Mouse (Mus musculus): ENCODE data around the gene Smo. TPM values are rescaled to one million over a fixed set of nuclear protein-coding genes. Genes with fewer than 3 reads are reported as not detected.

Smo gene
- polyA plus RNA-seq, 1 experiment from 2014 or later = 49.8 TPM

GRCm38 (mm10) chr6:29697548-29697947 is 37.8 kb upstream of the Smo start:
- H3K9ac ChIP-seq (replicated peaks; ENCODE audit: low read depth, low read length) = no peak overlapping the region
- H3K4me3 ChIP-seq (ENCODE audit: low read depth, low read length) = no peak overlapping the region
- 0 out of 2 replicates have a peak, but pooled peaks cover 5% of the 10 kb centered on the region for H3K4me1 ChIP-seq (ENCODE audit: control insufficient read depth, insufficient read depth, low read length)
- ATAC-seq (ENCODE audit: insufficient number of reproducible peaks, insufficient read depth, low FRiP score, low read depth) = peak; percentile 56; the same call in 1 of the 2 replicates
- H3K9me3 ChIP-seq (ENCODE audit: control insufficient read depth, low read depth, low read length) = no peaks in the 10 kb centered on the region
- H3K36me3 ChIP-seq (ENCODE audit: control insufficient read depth, insufficient read depth, low read length) = no peaks in the 10 kb centered on the region
- H3K27ac ChIP-seq (ENCODE audit: low read length) = no peak overlapping the region
- no peaks in the 10 kb centered on the region for H3K27me3 ChIP-seq (ENCODE audit: control insufficient read depth, insufficient read depth, low read length)
- no peak overlapping the region for H3K4me2 ChIP-seq (replicated peaks; ENCODE audit: low read depth, low read length)
- WGBS = 29% methylated on average over 3 of the region's 3 CpGs

GRCm38 (mm10) chr6:29699085-29699745 is 36.1 kb upstream of the Smo start:
- no peaks in the 10 kb centered on the region for H3K27me3 ChIP-seq (ENCODE audit: control insufficient read depth, insufficient read depth, low read length)
- H3K4me3 ChIP-seq (ENCODE audit: low read depth, low read length) = no peak overlapping the region
- H3K9ac ChIP-seq (replicated peaks; ENCODE audit: low read depth, low read length) = no peak overlapping the region
- no peaks in the 10 kb centered on the region for H3K9me3 ChIP-seq (ENCODE audit: control insufficient read depth, low read depth, low read length)
- H3K36me3 ChIP-seq (ENCODE audit: control insufficient read depth, insufficient read depth, low read length) = no peaks in the 10 kb centered on the region
- ATAC-seq (ENCODE audit: insufficient number of reproducible peaks, insufficient read depth, low FRiP score, low read depth) = no peak
- 0 out of 2 replicates have a peak, but pooled peaks cover 5% of the 10 kb centered on the region for H3K4me1 ChIP-seq (ENCODE audit: control insufficient read depth, insufficient read depth, low read length)
- 88% methylated on average over 7 of the region's 7 CpGs for WGBS
- no peak overlapping the region for H3K27ac ChIP-seq (ENCODE audit: low read length)
- no peak overlapping the region for H3K4me2 ChIP-seq (replicated peaks; ENCODE audit: low read depth, low read length)

- Histone ChIP-seq H3K4me3 (ENCODE audit: low read depth, low read length) (no peak overlapping the region), H3K4me1 (ENCODE audit: control insufficient read depth, insufficient read depth, low read length) (no peaks in the 10 kb centered on the region), H3K9me3 (ENCODE audit: control insufficient read depth, low read depth, low read length) (no peaks in the 10 kb centered on the region), H3K4me2 (replicated peaks; ENCODE audit: low read depth, low read length) (no peak overlapping the region), H3K36me3 (ENCODE audit: control insufficient read depth, insufficient read depth, low read length) (no peaks in the 10 kb centered on the region), H3K9ac (replicated peaks; ENCODE audit: low read depth, low read length) (no peak overlapping the region), H3K27ac (ENCODE audit: low read length) (no peak overlapping the region), H3K27me3 (ENCODE audit: control insufficient read depth, insufficient read depth, low read length) (no peaks in the 10 kb centered on the region)
- ATAC-seq (ENCODE audit: insufficient number of reproducible peaks, insufficient read depth, low FRiP score, low read depth) = peak; percentile 70; the same call in 1 of the 2 replicates
- 65% methylated on average over 6 of the region's 6 CpGs for WGBS
These were observed 34.3 kb upstream of the Smo start for GRCm38 (mm10) chr6:29701051-29701450.

- Histone ChIP-seq H3K4me3 (ENCODE audit: low read depth, low read length) (no peak overlapping the region), H3K36me3 (ENCODE audit: control insufficient read depth, insufficient read depth, low read length) (no peaks in the 10 kb centered on the region), H3K9ac (replicated peaks; ENCODE audit: low read depth, low read length) (no peak overlapping the region), H3K27me3 (ENCODE audit: control insufficient read depth, insufficient read depth, low read length) (no peaks in the 10 kb centered on the region), H3K9me3 (ENCODE audit: control insufficient read depth, low read depth, low read length) (no peaks in the 10 kb centered on the region), H3K4me1 (ENCODE audit: control insufficient read depth, insufficient read depth, low read length) (no peaks in the 10 kb centered on the region), H3K27ac (ENCODE audit: low read length) (no peak overlapping the region), H3K4me2 (replicated peaks; ENCODE audit: low read depth, low read length) (no peak overlapping the region)
- WGBS = 87% methylated on average over 3 of the region's 3 CpGs
- ATAC-seq (ENCODE audit: insufficient number of reproducible peaks, insufficient read depth, low FRiP score, low read depth) = no peak
These were observed 33.2 kb upstream of the Smo start for GRCm38 (mm10) chr6:29702126-29702525.

GRCm38 (mm10) chr6:29704143-29704542 is 31.2 kb upstream of the Smo start:
- WGBS = 89% methylated on average over 5 of the region's 5 CpGs
- 0 out of 2 replicates have a peak, but pooled peaks cover 4% of the 10 kb centered on the region for H3K4me1 ChIP-seq (ENCODE audit: control insufficient read depth, insufficient read depth, low read length)
- H3K4me3 ChIP-seq (ENCODE audit: low read depth, low read length) = no peak overlapping the region
- no peak overlapping the region for H3K27ac ChIP-seq (ENCODE audit: low read length)
- no peak overlapping the region for H3K9ac ChIP-seq (replicated peaks; ENCODE audit: low read depth, low read length)
- H3K36me3 ChIP-seq (ENCODE audit: control insufficient read depth, insufficient read depth, low read length) = no peaks in the 10 kb centered on the region
- H3K27me3 ChIP-seq (ENCODE audit: control insufficient read depth, insufficient read depth, low read length) = no peaks in the 10 kb centered on the region
- H3K9me3 ChIP-seq (ENCODE audit: control insufficient read depth, low read depth, low read length) = no peaks in the 10 kb centered on the region
- H3K4me2 ChIP-seq (replicated peaks; ENCODE audit: low read depth, low read length) = no peak overlapping the region
- no peak for ATAC-seq (ENCODE audit: insufficient number of reproducible peaks, insufficient read depth, low FRiP score, low read depth)

GRCm38 (mm10) chr6:29707902-29708301 is 27.4 kb upstream of the Smo start:
- no peaks in the 10 kb centered on the region for H3K36me3 ChIP-seq (ENCODE audit: control insufficient read depth, insufficient read depth, low read length)
- no peaks in the 10 kb centered on the region for H3K27me3 ChIP-seq (ENCODE audit: control insufficient read depth, insufficient read depth, low read length)
- H3K27ac ChIP-seq (ENCODE audit: low read length) = no peak overlapping the region
- H3K4me1 ChIP-seq (ENCODE audit: control insufficient read depth, insufficient read depth, low read length) = 0 out of 2 replicates have a peak, but pooled peaks cover 4% of the 10 kb centered on the region
- whole genome bisulfite sequencing = 18% methylated on average over 2 of the region's 2 CpGs
- no peak overlapping the region for H3K9ac ChIP-seq (replicated peaks; ENCODE audit: low read depth, low read length)
- H3K9me3 ChIP-seq (ENCODE audit: control insufficient read depth, low read depth, low read length) = no peaks in the 10 kb centered on the region
- H3K4me2 ChIP-seq (replicated peaks; ENCODE audit: low read depth, low read length) = no peak overlapping the region
- no peak overlapping the region for H3K4me3 ChIP-seq (ENCODE audit: low read depth, low read length)
- ATAC-seq (ENCODE audit: insufficient number of reproducible peaks, insufficient read depth, low FRiP score, low read depth) = no peak; the same call in 1 of the 2 replicates

GRCm38 (mm10) chr6:29711318-29711717 is 24.0 kb upstream of the Smo start:
- Histone ChIP-seq H3K27ac (ENCODE audit: low read length) (no peak overlapping the region), H3K4me3 (ENCODE audit: low read depth, low read length) (no peak overlapping the region), H3K27me3 (ENCODE audit: control insufficient read depth, insufficient read depth, low read length) (no peaks in the 10 kb centered on the region), H3K9me3 (ENCODE audit: control insufficient read depth, low read depth, low read length) (no peaks in the 10 kb centered on the region), H3K9ac (replicated peaks; ENCODE audit: low read depth, low read length) (no peak overlapping the region), H3K4me2 (replicated peaks; ENCODE audit: low read depth, low read length) (no peak overlapping the region), H3K36me3 (ENCODE audit: control insufficient read depth, insufficient read depth, low read length) (no peaks in the 10 kb centered on the region), H3K4me1 (ENCODE audit: control insufficient read depth, insufficient read depth, low read length) (0 out of 2 replicates have a peak, but pooled peaks cover 4% of the 10 kb centered on the region)
- 71% methylated on average over 3 of the region's 3 CpGs for WGBS
- ATAC-seq (ENCODE audit: insufficient number of reproducible peaks, insufficient read depth, low FRiP score, low read depth) = no peak

GRCm38 (mm10) chr6:29712011-29712584 is 23.2 kb upstream of the Smo start:
- whole genome bisulfite sequencing = 41% methylated on average over 3 of the region's 3 CpGs
- Histone ChIP-seq H3K9ac (replicated peaks; ENCODE audit: low read depth, low read length) (no peak overlapping the region), H3K4me1 (ENCODE audit: control insufficient read depth, insufficient read depth, low read length) (0 out of 2 replicates have a peak, but pooled peaks cover 4% of the 10 kb centered on the region), H3K4me3 (ENCODE audit: low read depth, low read length) (no peak overlapping the region), H3K4me2 (replicated peaks; ENCODE audit: low read depth, low read length) (no peak overlapping the region), H3K36me3 (ENCODE audit: control insufficient read depth, insufficient read depth, low read length) (no peaks in the 10 kb centered on the region), H3K27ac (ENCODE audit: low read length) (no peak overlapping the region), H3K9me3 (ENCODE audit: control insufficient read depth, low read depth, low read length) (no peaks in the 10 kb centered on the region), H3K27me3 (ENCODE audit: control insufficient read depth, insufficient read depth, low read length) (no peaks in the 10 kb centered on the region)
- ATAC-seq (ENCODE audit: insufficient number of reproducible peaks, insufficient read depth, low FRiP score, low read depth) = no peak
